Mouse (Mus musculus): ENCODE data around the gene Anln.
"Not testable (repeated sequence)": the region's sequence is repeated elsewhere in the genome, so short reads cannot be mapped to it uniquely, and the experiment has no call there.

The Anln gene

DNA sequence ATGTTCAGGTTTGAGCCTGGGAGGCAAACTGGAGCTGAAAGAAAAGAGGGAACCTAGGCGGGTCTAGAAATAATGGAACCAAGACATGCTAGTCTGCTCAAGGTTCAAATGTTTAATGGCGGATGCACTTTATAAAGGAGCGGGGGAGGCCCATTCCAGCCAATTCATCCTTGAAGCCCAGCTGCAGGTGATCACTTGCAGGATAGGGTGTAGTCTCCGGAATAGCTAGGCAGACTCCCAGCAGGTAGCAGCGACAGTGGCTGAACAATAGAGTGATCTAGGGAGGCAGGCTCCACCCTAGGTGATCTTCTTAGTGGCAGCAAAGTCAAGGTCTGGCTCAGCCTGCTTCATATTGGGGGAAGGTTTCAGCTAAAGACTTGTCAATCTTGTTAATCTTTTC lies 72.9 kb downstream of the Anln start:
- DNase-seq = not testable (repeated sequence)

DNA sequence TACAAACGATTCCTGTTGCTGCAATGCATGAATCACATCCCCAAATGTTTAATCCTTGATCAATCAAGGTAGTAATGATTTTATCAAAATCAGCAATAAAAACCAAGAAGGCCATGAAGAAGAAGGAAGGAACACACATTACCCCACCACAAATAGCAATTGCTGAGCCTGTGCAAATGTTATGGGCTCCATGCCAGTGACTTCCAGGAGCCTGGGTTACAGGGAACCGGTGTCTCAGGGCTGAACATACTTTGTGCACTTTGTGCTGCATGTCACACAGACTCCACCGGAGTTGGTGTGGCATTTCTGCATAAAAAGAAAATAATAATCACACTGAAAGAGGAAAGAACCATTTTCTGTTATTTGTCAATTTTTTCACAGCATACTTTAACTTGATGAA lies 74.9 kb downstream of the Anln start:
- DNase-seq = peak; percentile 85

DNA sequence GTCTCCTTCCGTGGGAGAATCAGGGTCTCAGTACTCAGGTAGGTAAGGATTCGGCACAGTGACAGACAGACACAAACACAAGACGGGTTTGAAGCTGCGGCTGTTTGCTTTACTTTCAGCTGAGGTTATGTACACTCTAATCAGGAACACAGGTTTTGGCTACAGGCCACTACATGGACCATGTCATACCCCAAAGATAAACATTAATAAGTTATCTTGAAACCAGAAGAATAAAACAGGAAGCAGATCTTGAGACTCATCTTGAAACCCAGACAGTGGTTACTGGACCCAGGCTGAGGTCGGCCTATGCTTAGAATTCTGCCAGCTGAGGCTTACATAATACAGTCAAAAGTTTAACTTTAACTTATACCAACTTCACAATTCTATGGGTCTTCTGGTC lies 75.8 kb downstream of the Anln start:
- DNase-seq = peak; percentile 90

DNA sequence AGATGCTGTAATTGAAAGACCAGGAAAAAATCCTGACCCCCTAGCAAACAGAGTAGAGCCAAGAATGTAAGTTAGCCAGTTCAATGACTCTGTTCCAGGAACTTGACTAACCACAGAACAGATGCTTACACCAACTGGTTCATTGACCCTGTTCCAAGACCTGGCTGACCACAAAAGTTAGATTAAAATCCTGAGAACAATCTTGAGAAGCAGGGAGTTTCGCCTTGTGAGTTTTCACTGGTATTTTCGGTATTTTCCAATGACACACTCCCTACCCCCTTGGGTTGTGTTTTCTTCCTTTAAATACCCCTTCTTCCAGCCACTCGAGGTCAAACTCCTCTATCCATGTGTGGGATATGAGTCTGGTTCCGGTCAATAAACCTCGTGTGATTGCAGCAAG lies 79.3 kb downstream of the Anln start:
- peak; percentile 80 for DNase-seq

DNA sequence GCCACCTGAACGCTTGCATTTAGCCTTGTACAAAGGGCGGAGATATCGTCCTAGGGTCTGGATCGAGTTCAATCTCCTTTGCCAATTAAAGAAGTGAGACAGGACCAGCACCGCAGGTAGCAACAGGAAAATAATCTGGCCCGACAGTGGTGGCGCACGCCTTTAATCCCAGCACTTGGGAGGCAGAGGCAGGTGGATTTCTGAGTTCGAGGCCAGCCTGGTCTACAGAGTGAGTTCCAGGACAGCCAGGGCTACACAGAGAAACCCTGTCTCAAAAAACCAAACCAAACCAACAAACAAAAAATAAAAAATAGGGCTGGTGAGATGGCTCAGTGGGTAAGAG lies 81.1 kb downstream of the Anln start:
- not testable (repeated sequence) for DNase-seq

DNA sequence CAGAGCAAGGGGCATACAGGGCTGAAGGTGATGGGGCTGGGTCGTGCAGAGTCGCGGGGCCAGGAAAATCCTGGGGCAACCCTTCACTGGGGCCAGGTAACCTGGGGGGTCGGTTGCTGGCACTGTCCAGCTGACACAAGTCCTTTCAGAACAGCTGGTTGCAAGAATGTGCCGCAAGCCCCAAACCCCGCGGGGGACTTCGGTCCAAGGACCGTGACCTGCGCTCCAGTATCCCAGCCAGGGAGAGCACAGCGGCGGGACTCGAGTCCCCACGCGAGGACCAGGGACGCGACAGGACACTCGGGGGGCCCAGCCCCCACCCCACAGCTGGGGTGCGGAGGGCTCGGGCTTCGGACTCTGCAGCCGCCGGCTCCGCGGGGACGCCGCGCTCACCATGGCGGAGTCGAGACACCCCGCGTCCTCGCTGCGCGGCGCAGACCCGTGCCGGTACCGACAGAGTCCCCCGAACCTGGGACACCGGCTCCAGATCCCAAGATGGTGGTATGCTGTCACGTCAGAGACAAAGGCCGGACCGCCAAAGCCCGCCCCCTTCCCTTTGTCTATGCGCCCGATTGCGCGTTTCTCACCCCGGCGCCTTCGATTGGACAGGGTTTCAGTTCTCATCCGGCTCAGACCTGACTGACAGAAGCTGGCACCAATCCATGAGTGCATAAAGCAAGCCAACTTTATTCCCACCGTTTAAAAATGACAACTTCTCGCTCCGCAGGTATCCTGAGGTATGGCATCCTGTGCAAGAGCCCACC lies 81.7 kb downstream of the Anln start, which contains the start of gene Zfp810:
Zfp810 (minus strand) TSS at position 493 of the 764 bp plus-strand sequence.
- DNase-seq = peak; percentile 99

DNA sequence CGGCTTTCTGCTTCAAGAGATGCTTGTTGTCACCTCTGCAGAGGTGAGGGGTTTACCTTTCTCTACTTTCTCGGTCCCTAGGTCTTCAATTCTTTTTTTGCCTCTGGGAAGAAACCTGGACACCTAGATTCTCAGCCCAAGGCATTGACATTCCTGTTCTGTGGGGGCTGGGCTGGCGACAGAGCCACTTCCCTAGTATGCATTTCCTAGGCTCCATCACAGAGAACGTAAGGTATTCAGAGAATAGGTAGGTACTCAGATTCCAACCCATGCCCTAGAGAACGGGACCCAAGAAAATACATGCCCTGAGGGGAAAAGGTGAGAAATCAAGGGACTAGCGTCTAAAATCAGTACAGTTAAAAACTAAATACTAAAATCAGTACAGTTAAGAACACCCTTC lies 82.3 kb downstream of the Anln start:
- DNase-seq = peak; percentile 72

DNA sequence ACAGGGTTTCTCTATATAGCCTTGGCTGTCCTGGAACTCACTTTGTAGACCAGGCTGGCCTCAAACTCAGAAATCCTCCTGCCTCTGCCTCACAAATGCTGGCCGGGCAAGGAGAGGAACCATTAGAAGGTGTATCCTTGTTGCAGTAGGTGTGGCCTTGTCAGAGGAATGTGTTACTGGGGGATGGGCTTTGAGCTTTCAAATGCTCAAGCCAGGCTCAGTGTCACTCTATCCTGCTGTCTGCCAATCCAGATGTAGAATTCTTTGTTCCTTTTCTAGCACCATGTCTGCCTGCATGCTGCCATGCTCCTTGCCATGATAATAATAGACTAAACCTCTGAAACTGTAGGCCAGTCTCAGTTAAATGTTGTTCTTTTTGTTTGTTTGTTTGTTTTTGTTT lies 86.8 kb downstream of the Anln start:
- peak; percentile 11 for DNase-seq

Measured in heart, adult 11 months (tissue).